Mouse (Mus musculus) heart, embryonic 15.5 days (tissue): ENCODE data around the gene C2. TPM values are rescaled to one million over a fixed set of nuclear protein-coding genes. Genes with fewer than 3 reads are reported as not detected.
A peak's percentile ranks its signal among the peaks of the same experiment; 100 is the strongest.
"Not testable (repeated sequence)": the region's sequence is repeated elsewhere in the genome, so short reads cannot be mapped to it uniquely, and the experiment has no call there.

ENCODE experiments used
- ATAC-seq: fragments of 200-750 bp; cut with Nextera tagmentation; replicated peaks from 2 replicates; pipeline ENCODE4 v1.8.0; 2017; ENCODE audit warnings: low read depth, moderate TSS enrichment; ENCODE audit not compliant: insufficient number of reproducible peaks, insufficient read depth, low FRiP score
- H3K27ac ChIP-seq: fragments of 300-500 bp; sonication (generic); 2 replicates; pipeline ENCODE4 v1.5.1; 2015; ENCODE audit warnings: mild to moderate bottlenecking, inconsistent platforms
- H3K27me3 ChIP-seq: fragments of 300-500 bp; sonication (generic); 2 replicates; pipeline ENCODE4 v1.6.1; 2015; ENCODE audit warnings: inconsistent platforms
- H3K36me3 ChIP-seq: fragments of 300-500 bp; sonication (generic); 2 replicates; pipeline ENCODE4 v1.6.1; 2015; ENCODE audit warnings: mild to moderate bottlenecking, inconsistent platforms
- H3K4me1 ChIP-seq: fragments of 300-500 bp; sonication (generic); replicated peaks from 2 replicates; pipeline ENCODE4 v1.6.1; 2015; ENCODE audit warnings: inconsistent platforms
- H3K4me2 ChIP-seq: fragments of 300-500 bp; sonication (generic); 2 replicates; pipeline ENCODE4 v1.6.1; 2015; ENCODE audit warnings: inconsistent platforms, mild to moderate bottlenecking, moderate library complexity
- H3K4me3 ChIP-seq: fragments of 300-500 bp; sonication (generic); 2 replicates; pipeline ENCODE4 v1.5.1; 2015; ENCODE audit warnings: mild to moderate bottlenecking, inconsistent platforms
- H3K9ac ChIP-seq: fragments of 300-500 bp; sonication (generic); 2 replicates; pipeline ENCODE4 v1.6.1; 2015; ENCODE audit warnings: mild to moderate bottlenecking, inconsistent platforms
- H3K9me3 ChIP-seq: fragments of 300-500 bp; sonication (generic); replicated peaks from 2 replicates; pipeline ENCODE4 v1.6.1; 2016; ENCODE audit warnings: inconsistent platforms
- WGBS: fragments of 180-500 bp; shearing (Covaris S2); methylation state at CpG from one replicate; pipeline ENCODE4 v1.1.7; 2015; ENCODE audit warnings: mixed read lengths; 5-methylcytosine and 5-hydroxymethylcytosine counted together
- polyA plus RNA-seq: library from polyadenylated mRNA; unstranded; fragments of >200 nt; fragmentation: Nextera tagmentation; extraction: Ambion mirVana; gene quantifications from 2 replicates; pipeline ENCODE4 v1.2.1, GENCODE M21; 2015

The C2 gene
- polyA plus RNA-seq, 1 experiment from 2014 or later: 2.0 TPM

GRCm38 (mm10) chr17:34902895-34903294 lies 4.8 kb upstream of the C2 start:
- peaks cover 10% of the 10 kb centered on the region; the same call in 1 of the 2 replicates for H3K4me1 ChIP-seq
- H3K27me3 ChIP-seq: no peaks in the 10 kb centered on the region
- 85% methylated on average over 9 of the region's 9 CpGs for WGBS
- H3K9me3 ChIP-seq: no peaks in the 10 kb centered on the region
- H3K4me2 ChIP-seq: no peak overlapping the region
- no peak overlapping the region for H3K27ac ChIP-seq
- H3K9ac ChIP-seq: no peak overlapping the region
- no peak for ATAC-seq
- peaks cover 62% of the 10 kb centered on the region for H3K36me3 ChIP-seq
- no peak overlapping the region for H3K4me3 ChIP-seq

GRCm38 (mm10) chr17:34901948-34902347 lies 3.9 kb upstream of the C2 start:
- not testable (repeated sequence) for H3K4me2 ChIP-seq, ATAC-seq, H3K4me3 ChIP-seq, H3K27ac ChIP-seq, H3K9me3 ChIP-seq, H3K27me3 ChIP-seq, H3K9ac ChIP-seq
- 81% methylated on average over 10 of the region's 10 CpGs for whole genome bisulfite sequencing
- peaks cover 52% of the 10 kb centered on the region for H3K36me3 ChIP-seq
- H3K4me1 ChIP-seq: peaks cover 18% of the 10 kb centered on the region

GRCm38 (mm10) chr17:34900826-34901225 lies 2.8 kb upstream of the C2 start:
- peaks cover 46% of the 10 kb centered on the region for H3K36me3 ChIP-seq
- H3K4me2 ChIP-seq, H3K27me3 ChIP-seq, H3K9me3 ChIP-seq, H3K9ac ChIP-seq, ATAC-seq, H3K27ac ChIP-seq, H3K4me3 ChIP-seq: not testable (repeated sequence)
- H3K4me1 ChIP-seq: peaks cover 28% of the 10 kb centered on the region

DNA sequence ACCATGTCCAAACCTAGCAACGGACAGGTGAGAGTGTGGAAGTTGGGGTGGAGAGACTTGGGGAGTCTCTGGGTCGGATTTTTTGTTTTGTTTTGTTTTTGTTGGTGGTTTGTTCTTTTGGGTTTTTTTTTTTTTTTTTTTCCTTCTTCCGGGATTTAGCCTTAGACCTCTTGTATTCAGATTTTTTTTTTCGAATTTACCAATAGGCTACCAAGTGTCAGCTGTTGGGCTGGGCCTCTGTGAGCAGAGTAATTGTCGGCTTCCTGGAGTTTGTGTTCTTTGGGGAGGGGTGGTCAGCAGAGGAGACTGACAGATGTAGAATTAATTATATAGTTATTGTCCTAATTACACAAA lies 1.8 kb upstream of the C2 start:
- ATAC-seq: no peak
- peaks cover 36% of the 10 kb centered on the region for H3K36me3 ChIP-seq
- H3K4me2 ChIP-seq: peak overlapping the region; percentile 80
- peak overlapping the region; percentile 98 for H3K27ac ChIP-seq
- WGBS: 4% methylated on average over 5 of the region's 5 CpGs
- no peaks in the 10 kb centered on the region for H3K27me3 ChIP-seq
- H3K4me3 ChIP-seq: peak overlapping the region; percentile 92
- H3K9me3 ChIP-seq: no peaks in the 10 kb centered on the region
- H3K9ac ChIP-seq: peak overlapping the region; percentile 94
- H3K4me1 ChIP-seq: peaks cover 38% of the 10 kb centered on the region

DNA sequence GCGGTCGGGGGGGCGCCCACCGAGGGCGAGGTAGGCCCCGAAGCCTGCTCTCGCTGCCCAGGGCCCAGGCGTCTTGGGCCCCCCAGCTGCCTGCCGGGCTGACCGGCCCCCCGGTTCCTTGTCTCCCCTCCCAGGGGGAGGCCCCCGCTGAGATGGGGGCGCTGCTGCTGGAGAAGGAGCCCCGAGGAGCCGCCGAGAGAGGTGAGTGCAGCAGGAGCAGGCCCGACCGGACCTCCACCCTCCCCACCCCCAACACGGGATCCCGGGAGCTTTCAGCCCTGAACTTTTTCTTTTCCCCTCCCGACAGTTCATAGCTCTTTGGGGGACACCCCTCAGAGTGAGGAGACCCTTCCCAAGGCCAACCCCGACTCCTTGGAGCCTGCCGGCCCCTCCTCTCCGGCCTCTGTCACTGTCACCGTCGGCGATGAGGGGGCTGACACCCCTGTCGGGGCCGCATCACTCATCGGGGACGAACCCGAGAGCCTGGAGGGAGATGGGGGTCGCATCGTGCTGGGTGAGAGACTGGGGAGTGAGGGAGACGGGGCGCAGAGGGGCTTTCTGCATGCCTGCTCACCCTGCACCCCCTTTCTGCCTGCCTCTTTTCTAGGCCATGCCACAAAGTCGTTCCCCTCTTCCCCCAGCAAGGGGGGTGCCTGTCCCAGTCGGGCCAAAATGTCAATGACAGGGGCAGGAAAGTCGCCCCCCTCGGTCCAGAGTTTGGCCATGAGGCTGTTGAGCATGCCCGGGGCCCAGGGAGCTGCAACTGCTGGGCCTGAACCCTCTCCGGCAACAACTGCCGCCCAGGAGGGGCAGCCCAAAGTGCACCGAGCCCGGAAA lies 1.2 kb upstream of the C2 start:
- Histone ChIP-seq H3K4me1 (peaks cover 39% of the 10 kb centered on the region), H3K4me2 (peak overlapping the region; percentile 80), H3K27ac (peak overlapping the region; percentile 98), H3K36me3 (peaks cover 30% of the 10 kb centered on the region), H3K27me3 (no peaks in the 10 kb centered on the region), H3K9me3 (no peaks in the 10 kb centered on the region), H3K4me3 (peak overlapping the region; percentile 92), H3K9ac (peak overlapping the region; percentile 94)
- WGBS: under 1% methylated on average over 39 of the region's 45 CpGs
- no peak for ATAC-seq

- WGBS: 1% methylated on average over 14 of the region's 47 CpGs
Measured at GRCm38 (mm10) chr17:34898706-34899052, 614 bp upstream of the C2 start.

DNA sequence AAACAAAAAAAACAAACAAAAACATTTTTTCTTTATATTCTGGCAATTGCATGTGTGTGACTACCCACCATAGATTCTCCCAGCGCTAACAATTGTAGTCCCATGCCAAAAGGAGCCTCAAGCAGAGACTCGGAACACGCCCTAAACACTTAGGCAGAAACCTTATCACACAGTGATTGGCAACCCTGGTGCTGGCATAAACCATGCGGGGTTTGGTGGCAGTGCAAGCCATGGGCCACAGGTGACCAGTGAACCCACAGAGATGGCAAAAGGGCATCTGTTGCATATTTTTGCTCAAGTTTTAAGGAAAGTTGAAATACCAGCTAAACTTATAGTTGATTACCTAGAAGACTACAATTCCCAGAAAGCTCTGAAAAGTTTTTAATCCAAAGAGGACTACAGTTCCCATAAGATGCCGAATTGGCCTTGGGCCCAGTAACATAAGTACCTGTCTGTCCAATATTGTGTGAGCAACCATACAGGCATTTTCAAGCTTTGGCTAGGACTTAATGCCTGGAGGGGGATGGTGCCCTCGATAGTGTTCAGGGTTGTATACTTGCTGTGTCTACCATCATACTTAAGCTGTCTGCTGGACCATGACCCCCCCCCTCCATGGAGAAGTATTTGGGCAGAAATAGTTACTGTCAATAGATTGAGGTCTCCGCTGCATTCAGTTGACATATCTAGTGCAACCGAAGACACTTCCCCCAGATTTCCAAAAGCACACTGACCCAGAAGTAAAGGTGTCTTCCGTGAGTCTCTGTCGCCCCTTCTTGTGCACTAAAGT lies 499 bp downstream of the C2 start:
- H3K9me3 ChIP-seq: no peaks in the 10 kb centered on the region
- no peaks in the 10 kb centered on the region for H3K27me3 ChIP-seq
- H3K4me1 ChIP-seq: peaks cover 45% of the 10 kb centered on the region
- peak overlapping the region; percentile 80 for H3K4me2 ChIP-seq
- H3K36me3 ChIP-seq: peaks cover 14% of the 10 kb centered on the region
- peak overlapping the region; percentile 98 for H3K27ac ChIP-seq
- 11% methylated on average over 10 of the region's 10 CpGs for whole genome bisulfite sequencing
- no peak for ATAC-seq
- peak overlapping the region; percentile 92 for H3K4me3 ChIP-seq
- H3K9ac ChIP-seq: peak overlapping the region; percentile 94

More at GRCm38 (mm10) chr17:34898706-34899052, 614 bp upstream of the C2 start:
- H3K27ac ChIP-seq: peak overlapping the region; percentile 98
- H3K4me3 ChIP-seq: peak overlapping the region; percentile 92
- peaks cover 42% of the 10 kb centered on the region for H3K4me1 ChIP-seq
- no peaks in the 10 kb centered on the region for H3K9me3 ChIP-seq
- H3K27me3 ChIP-seq: no peaks in the 10 kb centered on the region
- H3K36me3 ChIP-seq: peaks cover 25% of the 10 kb centered on the region
- ATAC-seq: no peak
- H3K4me2 ChIP-seq: peak overlapping the region; percentile 80
- peak overlapping the region; percentile 94 for H3K9ac ChIP-seq

DNA sequence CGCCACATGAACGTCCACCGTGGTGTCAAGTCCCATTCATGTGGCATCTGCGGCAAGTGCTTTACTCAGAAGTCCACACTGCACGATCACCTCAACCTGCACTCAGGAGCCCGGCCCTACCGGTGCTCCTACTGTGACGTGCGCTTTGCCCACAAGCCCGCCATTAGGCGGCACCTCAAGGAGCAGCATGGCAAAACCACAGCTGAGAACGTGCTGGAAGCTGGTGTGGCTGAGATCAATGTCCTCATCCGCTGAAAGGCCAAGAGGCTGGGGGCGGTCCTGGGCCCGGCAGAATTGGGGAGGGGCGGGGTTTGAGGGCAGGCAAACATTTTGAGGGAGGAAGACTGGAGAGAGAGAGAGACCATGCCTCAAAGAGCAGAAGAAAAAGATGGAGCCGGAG lies 1.7 kb downstream of the C2 start:
- H3K4me3 ChIP-seq: no peak overlapping the region; the same call in 1 of the 2 replicates
- H3K9me3 ChIP-seq: no peaks in the 10 kb centered on the region
- no peak overlapping the region for H3K9ac ChIP-seq
- H3K4me1 ChIP-seq: peaks cover 45% of the 10 kb centered on the region
- peaks cover 6% of the 10 kb centered on the region; the same call in 1 of the 2 replicates for H3K36me3 ChIP-seq
- WGBS: 78% methylated on average over 17 of the region's 17 CpGs
- peak overlapping the region; percentile 97 for H3K4me2 ChIP-seq
- ATAC-seq: no peak
- no peaks in the 10 kb centered on the region for H3K27me3 ChIP-seq
- H3K27ac ChIP-seq: no peak overlapping the region

- H3K9ac ChIP-seq: no peak overlapping the region; the same call in 1 of the 2 replicates
- ATAC-seq: no peak
- no peaks in the 10 kb centered on the region for H3K27me3 ChIP-seq
- peaks cover 5% of the 10 kb centered on the region; the same call in 1 of the 2 replicates for H3K36me3 ChIP-seq
- H3K4me3 ChIP-seq: peak overlapping the region; percentile 87
- H3K9me3 ChIP-seq: no peaks in the 10 kb centered on the region
- peaks cover 45% of the 10 kb centered on the region for H3K4me1 ChIP-seq
- H3K27ac ChIP-seq: peak overlapping the region; percentile 88; the same call in 1 of the 2 replicates
- 90% methylated on average over 15 of the region's 15 CpGs for WGBS
- H3K4me2 ChIP-seq: peak overlapping the region; percentile 97
Measured at GRCm38 (mm10) chr17:34895724-34896123, 2.3 kb downstream of the C2 start.

DNA sequence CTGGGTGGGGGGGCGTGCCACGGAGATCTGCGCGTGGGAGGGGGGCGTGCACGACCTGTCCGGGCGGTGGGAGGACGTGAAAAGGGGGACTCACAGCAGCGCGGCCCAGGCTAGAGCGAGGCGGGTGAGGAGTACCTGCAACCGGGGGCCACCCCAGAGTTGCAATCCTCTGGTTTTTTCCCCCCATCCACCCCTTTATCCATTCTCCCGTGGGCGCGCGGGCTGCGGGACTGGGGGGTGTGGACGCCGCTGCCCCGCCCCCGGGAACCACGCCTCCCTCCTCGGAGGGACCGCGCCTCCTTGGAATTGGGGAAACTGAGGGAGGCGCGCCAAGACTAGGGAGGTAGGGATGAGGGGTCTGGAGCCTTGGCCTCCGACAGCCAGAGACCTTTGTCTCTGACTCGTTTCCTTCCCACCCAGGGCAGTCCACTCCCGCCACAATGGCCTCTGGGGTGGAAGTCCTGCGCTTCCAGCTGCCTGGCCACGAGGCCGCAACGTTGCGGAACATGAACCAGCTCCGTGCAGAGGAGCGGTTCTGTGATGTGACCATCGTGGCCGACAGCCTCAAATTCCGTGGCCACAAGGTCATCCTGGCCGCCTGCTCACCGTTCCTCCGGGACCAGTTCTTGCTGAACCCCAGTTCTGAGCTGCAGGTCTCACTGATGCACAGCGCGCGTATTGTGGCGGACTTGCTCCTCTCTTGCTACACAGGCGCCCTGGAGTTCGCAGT lies 3.1 kb downstream of the C2 start:
- WGBS: 11% methylated on average over 50 of the region's 51 CpGs
- H3K4me2 ChIP-seq: peak overlapping the region; percentile 97
- no peaks in the 10 kb centered on the region for H3K9me3 ChIP-seq
- H3K27me3 ChIP-seq: no peaks in the 10 kb centered on the region
- ATAC-seq: peak; percentile 3; the same call in 1 of the 2 replicates
- peak overlapping the region; percentile 88 for H3K27ac ChIP-seq
- peaks cover 5% of the 10 kb centered on the region; the same call in 1 of the 2 replicates for H3K36me3 ChIP-seq
- H3K4me3 ChIP-seq: peak overlapping the region; percentile 87
- H3K9ac ChIP-seq: peak overlapping the region; percentile 94
- peaks cover 39% of the 10 kb centered on the region for H3K4me1 ChIP-seq

- Histone ChIP-seq H3K27ac (peak overlapping the region; percentile 88), H3K27me3 (no peaks in the 10 kb centered on the region), H3K36me3 (peaks cover 5% of the 10 kb centered on the region; the same call in 1 of the 2 replicates), H3K9ac (peak overlapping the region; percentile 94), H3K4me1 (peaks cover 35% of the 10 kb centered on the region), H3K9me3 (no peaks in the 10 kb centered on the region), H3K4me3 (peak overlapping the region; percentile 87), H3K4me2 (peak overlapping the region; percentile 97)
- ATAC-seq: peak; percentile 90
- under 1% methylated on average over 37 of the region's 51 CpGs for WGBS
Measured at GRCm38 (mm10) chr17:34894074-34894597, 3.9 kb downstream of the C2 start.
